Mouse (Mus musculus): Measurements from ENCODE around the gene Plxna2.

DNA sequence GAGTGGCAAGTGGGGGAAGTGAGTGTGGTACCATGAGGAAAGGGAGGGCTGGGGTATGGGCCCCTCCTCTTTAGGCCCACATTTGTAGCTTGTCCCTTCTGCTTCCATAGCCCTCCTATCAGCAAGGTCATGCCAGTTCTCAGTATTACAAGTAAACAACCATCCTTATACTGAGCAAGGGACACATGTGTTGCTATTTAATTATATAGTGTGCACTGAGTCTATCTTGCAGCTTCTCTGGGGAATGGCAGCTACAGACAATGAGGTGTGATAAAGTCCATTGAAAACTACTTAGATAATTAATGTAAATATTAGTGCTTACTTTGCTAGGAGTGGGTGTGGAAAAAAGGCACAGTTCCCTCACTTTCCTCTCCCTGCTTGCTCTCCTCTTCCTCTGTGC, 75.0 kb downstream of the Plxna2 start:
- TF ChIP-seq POLR2A (IDR thresholded peaks at IDR 0.05; ENCODE audit: extremely low read depth, insufficient read depth, low read length) (no peak), CTCF (IDR thresholded peaks at IDR 0.05; ENCODE audit: extremely low read depth, insufficient read depth, low read length) (no peak)

Measured in cortical plate, adult 2 months (tissue).